Mouse (Mus musculus) ES-Bruce4 (cell line): ENCODE measurements around the gene Cnot6l.

Experiments
- CTCF ChIP-seq: IDR thresholded peaks from one replicate; pipeline ENCODE4 v1.8.1; 2011; ENCODE audit warnings: low read depth, low read length
- EP300 ChIP-seq: IDR thresholded peaks from 2 replicates; pipeline ENCODE4 v1.6.1; 2011; ENCODE audit warnings: low read depth, low read length; ENCODE audit not compliant: insufficient read depth

DNA sequence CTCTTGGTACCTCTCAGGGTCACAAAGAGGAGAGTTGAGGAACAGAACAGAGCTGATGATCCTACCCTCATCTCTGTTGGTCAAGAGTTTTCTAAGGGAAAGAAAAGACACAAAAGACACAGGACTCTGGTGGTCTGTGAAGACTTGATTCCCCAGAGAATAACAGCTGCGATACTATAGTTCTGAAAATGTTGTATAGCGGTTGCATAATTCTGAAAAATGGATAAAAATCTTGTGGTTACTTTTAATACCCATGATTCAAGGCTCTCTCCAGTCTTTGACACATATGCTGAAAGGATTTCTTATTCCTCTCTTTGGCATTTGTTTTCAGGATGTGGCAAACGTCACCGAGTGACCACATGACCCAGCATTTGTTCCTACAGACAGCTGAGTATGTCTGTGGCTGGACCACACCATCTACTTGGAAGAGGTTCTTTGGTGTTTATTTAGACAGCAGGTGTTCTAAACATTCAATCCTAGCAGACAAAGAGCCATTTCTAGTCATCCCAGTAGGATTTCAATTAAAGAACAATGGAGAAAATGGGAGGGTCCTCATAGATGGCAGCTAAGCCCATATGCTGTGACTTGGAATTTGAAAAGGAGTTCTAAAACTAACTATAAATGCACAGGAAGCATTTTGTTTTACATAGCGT lies 124.7 kb downstream of the Cnot6l start:
- TF ChIP-seq CTCF (no peak), EP300 (no peak)
